Mouse (Mus musculus): ENCODE data around the gene Gle1.

Gle1 gene

GRCm38 (mm10) chr2:30009101-30009500 is 73.9 kb downstream of the Gle1 start:
- TF ChIP-seq CTCF (conservative IDR thresholded peaks at IDR 0.05; ENCODE audit: low read length) (no peak), NANOG (IDR thresholded peaks at IDR 0.05; ENCODE audit: borderline replicate concordance, low read length) (no peak), POU5F1 (IDR thresholded peaks at IDR 0.05; ENCODE audit: borderline replicate concordance, low read length) (no peak)
- Histone ChIP-seq H3K36me3 (ENCODE audit: insufficient read depth, low read length) (peaks cover 100% of the 10 kb centered on the region), H3K27me3 (ENCODE audit: insufficient read depth, low read length) (no peaks in the 10 kb centered on the region), H3K4me1 (replicated peaks; ENCODE audit: low read depth, low read length) (peaks cover 4% of the 10 kb centered on the region; the same call in 1 of the 2 replicates), H3K9me3 (ENCODE audit: low read length) (no peaks in the 10 kb centered on the region), H3K4me3 (replicated peaks; ENCODE audit: low read length) (no peak overlapping the region)
